Mouse (Mus musculus) urinary bladder, adult 18-20 months (tissue): ENCODE measurements at regions not wholly inside any gene's neighbourhood (a gene's known extent, or its start where the extent isn't known, plus 50 kb on each side); places are given as distances from the start of the nearest gene placed in this dataset.

Experiments used
- DNase-seq, 2 experiments: peaks; one replicate each; pipeline ENCODE4 v3.0.0; 2022; ENCODE audit warnings: low spot score in 2 of 2, mixed read lengths in 2 of 2

GRCm38 (mm10) chr11:19659511-19659910 is 264.7 kb upstream of the Spred2 start:
- no peak for DNase-seq

GRCm38 (mm10) chr11:19666732-19667131 is 257.4 kb upstream of the Spred2 start:
- DNase-seq = no peak

- no peak for DNase-seq
These were observed 253.2 kb upstream of the Spred2 start for GRCm38 (mm10) chr11:19670853-19671530.

GRCm38 (mm10) chr11:19673012-19673411 is 251.2 kb upstream of the Spred2 start:
- DNase-seq = no peak

- no peak for DNase-seq
These were observed 247.7 kb upstream of the Spred2 start for GRCm38 (mm10) chr11:19676514-19676913.

GRCm38 (mm10) chr11:19679041-19679440 is 245.1 kb upstream of the Spred2 start:
- no peak for DNase-seq

GRCm38 (mm10) chr11:19679669-19680068 is 244.5 kb upstream of the Spred2 start:
- DNase-seq = no peak

GRCm38 (mm10) chr11:19701198-19701597 is 223.0 kb upstream of the Spred2 start:
- no peak for DNase-seq

GRCm38 (mm10) chr11:19708821-19709220 is 215.4 kb upstream of the Spred2 start:
- DNase-seq = no peak

GRCm38 (mm10) chr11:19709337-19709736 is 214.8 kb upstream of the Spred2 start:
- no peak for DNase-seq

GRCm38 (mm10) chr11:19713091-19713490 is 211.1 kb upstream of the Spred2 start:
- DNase-seq = no peak

- DNase-seq = no peak
These were observed 210.6 kb upstream of the Spred2 start for GRCm38 (mm10) chr11:19713597-19713996.

GRCm38 (mm10) chr11:19714211-19714610 is 210.0 kb upstream of the Spred2 start:
- DNase-seq = no peak

- DNase-seq = no peak
These were observed 209.1 kb upstream of the Spred2 start for GRCm38 (mm10) chr11:19714888-19715595.

GRCm38 (mm10) chr11:19718165-19718564 is 206.0 kb upstream of the Spred2 start:
- DNase-seq = no peak

GRCm38 (mm10) chr11:19729031-19729430 is 195.1 kb upstream of the Spred2 start:
- no peak for DNase-seq

- DNase-seq = no peak
These were observed 193.4 kb upstream of the Spred2 start for GRCm38 (mm10) chr11:19730747-19731146.

- DNase-seq = no peak
These were observed 188.1 kb upstream of the Spred2 start for GRCm38 (mm10) chr11:19736076-19736475.

GRCm38 (mm10) chr11:19736926-19737325 is 187.2 kb upstream of the Spred2 start:
- no peak for DNase-seq

GRCm38 (mm10) chr11:19737331-19737730 is 186.8 kb upstream of the Spred2 start:
- no peak for DNase-seq

GRCm38 (mm10) chr11:19737807-19738206 is 186.4 kb upstream of the Spred2 start:
- DNase-seq = no peak

GRCm38 (mm10) chr11:19739527-19740151 is 184.5 kb upstream of the Spred2 start:
- no peak for DNase-seq

GRCm38 (mm10) chr11:19740562-19740961 is 183.6 kb upstream of the Spred2 start:
- no peak for DNase-seq
